Mouse (Mus musculus) cerebellum, postnatal 4 days (tissue): ENCODE results near the gene Lpxn.

ENCODE experiments used
- DNase-seq, 2 experiments: peaks; one replicate each; pipeline ENCODE4 v3.0.0; 2022; ENCODE audit warnings: low spot score in 2 of 2, mixed read lengths in 1 of 2

The Lpxn gene

GRCm38 (mm10) chr19:12804237-12804636 lies 8.2 kb downstream of the Lpxn start:
- DNase-seq: no peak

DNA sequence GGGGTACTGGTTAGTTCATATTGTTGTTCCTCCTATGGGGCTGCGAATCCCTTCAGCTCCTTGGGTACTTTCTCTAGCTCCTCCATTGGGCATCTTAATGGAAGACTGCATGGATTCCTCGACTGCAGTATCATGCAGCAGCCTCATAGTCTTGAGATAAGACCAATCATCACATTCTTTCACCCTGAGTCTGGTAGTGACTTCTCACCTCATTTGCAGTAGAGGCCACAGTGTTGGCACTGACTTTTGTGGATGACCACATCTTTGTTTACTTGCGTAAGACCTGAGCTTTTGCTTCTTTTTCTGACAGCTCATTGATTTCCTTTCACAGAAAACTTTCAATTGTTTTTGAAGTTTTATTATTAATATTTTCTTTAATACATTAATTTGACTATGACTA lies 9.7 kb downstream of the Lpxn start:
- DNase-seq: no peak

- DNase-seq: no peak
Observed at GRCm38 (mm10) chr19:12806214-12806613, 10.2 kb downstream of the Lpxn start.

DNA sequence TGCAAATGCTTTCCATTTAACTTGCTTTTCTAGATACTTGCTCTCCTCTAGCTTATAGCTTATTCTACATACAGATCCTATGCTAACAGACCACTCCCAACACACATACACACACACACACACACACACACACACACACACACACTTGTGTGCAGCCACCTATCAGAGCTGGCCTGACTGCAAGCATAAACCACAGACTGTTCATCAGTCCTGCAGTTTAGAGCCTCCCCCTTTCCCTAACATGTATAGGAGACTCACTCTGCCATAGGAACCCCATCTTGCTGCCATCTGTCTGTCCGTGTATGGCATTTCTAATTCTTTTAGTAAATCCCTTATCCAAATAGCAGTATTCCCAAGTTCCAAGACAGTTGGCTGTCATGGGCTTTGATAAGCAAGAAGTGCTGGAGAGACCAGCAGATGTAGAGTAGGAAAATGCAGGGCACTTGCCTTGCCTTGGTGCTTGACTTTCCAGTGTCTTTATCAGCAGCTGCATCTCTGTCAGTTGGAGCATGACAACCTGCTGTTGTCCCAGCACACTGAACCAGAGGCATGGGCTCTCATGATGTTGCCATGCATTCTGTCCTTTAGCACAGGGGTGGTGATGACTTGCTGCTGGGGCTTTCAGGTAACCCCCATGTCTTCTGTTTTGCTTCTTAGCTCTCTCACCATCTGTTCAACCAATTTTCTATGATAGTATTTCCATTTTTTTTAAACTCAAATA lies 16.8 kb downstream of the Lpxn start:
- DNase-seq: no peak

- no peak for DNase-seq
Observed at GRCm38 (mm10) chr19:12813883-12814282, 17.9 kb downstream of the Lpxn start.

GRCm38 (mm10) chr19:12818507-12818906 lies 22.5 kb downstream of the Lpxn start:
- no peak for DNase-seq

GRCm38 (mm10) chr19:12820383-12820782 lies 24.4 kb downstream of the Lpxn start:
- DNase-seq: no peak

GRCm38 (mm10) chr19:12824549-12824948 lies 28.6 kb downstream of the Lpxn start:
- DNase-seq: no peak

DNA sequence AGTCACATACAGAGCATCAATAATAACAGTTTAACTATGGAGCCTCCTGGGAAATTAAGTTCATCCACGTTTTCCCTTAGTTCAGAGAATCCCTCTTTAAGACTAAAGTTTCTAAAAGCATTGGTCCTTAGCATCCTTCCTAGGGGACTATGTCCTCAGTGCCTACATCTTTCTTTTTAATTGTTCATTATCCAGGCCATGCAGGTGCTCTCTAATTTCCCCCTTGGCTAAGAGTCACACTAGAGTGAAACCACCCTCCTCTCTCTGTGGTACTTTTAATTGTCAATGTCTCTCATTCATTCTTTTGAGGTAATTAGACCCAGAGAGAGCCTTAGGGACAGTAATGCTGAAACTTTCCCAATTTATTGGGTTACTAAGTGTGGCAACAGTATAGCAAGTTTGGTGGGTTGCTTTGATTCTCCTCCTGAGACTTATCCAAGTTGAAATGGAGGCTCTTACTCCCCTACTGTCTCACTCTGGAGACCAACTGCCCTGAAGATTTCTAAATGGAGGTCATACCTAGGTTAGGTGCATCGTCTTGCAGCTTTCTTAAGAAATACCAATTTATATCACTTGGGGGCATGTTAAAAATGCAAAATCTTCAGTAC lies 34.9 kb downstream of the Lpxn start:
- no peak for DNase-seq

DNA sequence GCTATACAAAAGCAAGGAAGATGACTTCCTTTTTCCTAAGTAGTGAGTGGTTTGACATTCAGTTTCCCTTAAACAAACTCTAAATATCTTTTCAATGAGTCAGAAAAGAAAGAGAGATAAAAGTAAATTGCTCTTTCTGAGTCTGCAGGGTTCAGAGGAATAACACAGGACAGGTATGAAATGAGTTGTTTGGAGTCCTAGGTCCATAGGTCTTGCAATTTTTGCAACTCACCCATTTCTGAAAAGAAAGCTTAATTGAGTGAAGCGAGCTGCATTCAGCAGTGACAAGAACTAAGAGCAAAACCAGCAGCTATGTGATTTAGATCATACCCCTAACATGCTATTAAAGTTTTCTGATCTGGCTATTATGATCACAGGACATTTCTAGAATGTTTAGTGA lies 35.6 kb downstream of the Lpxn start:
- no peak for DNase-seq

GRCm38 (mm10) chr19:12833625-12834024 lies 37.6 kb downstream of the Lpxn start:
- DNase-seq: no peak

GRCm38 (mm10) chr19:12838507-12838906 lies 42.5 kb downstream of the Lpxn start:
- no peak for DNase-seq

DNA sequence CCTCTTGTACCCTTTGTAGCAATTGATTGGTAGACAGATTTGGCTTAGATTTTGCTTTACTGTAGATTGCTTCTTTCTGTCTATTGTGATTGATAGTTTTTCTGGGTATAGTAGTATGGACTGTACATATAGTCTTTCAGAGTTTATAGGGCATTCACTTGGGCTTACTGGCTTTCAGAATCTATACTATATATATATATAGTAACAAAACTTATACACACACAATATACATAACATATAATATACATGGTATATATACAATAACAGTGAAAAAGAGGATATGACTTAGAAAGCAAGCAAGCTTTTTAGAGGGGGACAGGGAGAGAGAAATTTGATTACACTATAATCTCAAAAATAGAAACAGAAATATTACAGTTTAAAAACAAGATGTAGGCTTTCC lies 50.4 kb downstream of the Lpxn start, which contains the start of gene Gm5244:
Gm5244 (plus strand) TSS at position 301 of the 400 bp plus-strand sequence.
- DNase-seq: no peak

DNA sequence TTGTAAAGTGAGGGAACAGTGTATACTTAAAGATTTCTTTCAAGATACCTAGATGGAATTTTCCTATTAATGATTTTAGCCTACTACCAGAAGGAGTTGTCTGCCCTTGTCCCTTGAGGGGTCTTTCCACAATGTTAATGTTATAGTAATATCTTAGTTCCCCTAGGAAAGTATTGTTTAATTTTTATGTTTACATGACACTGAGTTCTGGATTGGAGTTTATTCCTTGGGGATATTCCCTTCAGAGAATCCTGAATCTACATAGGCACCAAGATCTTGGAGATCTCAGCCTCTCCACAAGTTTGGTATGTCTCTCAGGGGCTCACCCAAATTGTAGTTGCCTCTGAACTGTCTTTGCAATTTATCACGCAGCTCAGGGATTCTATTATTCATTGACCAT lies 61.0 kb downstream of the Lpxn start, which contains the start of gene Olfr1444:
Olfr1444 (plus strand) TSS at position 301 of the 400 bp plus-strand sequence.
- DNase-seq: no peak
